Comparison of ENCODE assay signal across 20 mouse cellular contexts in the genomic region with DNA sequence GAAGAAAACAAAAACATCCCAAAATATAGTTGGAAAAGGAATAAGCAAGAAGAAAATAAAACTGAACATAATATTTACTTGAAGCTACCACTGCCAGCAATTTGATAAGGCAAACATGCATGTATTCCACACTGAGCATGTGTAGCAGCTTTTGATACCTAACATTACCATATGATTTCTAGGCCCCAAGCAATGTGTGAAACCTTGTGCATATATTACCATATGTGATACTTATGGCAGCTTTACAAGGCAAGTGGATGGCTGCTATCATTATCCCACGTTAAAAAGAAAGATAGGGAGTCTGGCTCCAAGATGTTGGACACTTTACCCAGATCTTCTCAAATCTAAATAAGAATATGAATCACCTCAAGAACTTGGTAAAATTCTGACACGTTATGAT.
"Had no signal": no experiment of that assay in that cellular context is flagged by ENCODE, and none has a peak within 500 bp of the region (broad histone marks: within the 10 kb centered on the region; RNA-seq: fewer than 3 reads in every experiment).

No protein-coding gene starts in this region.

- H3K36me3 ChIP-seq: limb, embryonic 12.5 days; limb, embryonic 15.5 days; midbrain, embryonic 13.5 days; neural tube, embryonic 12.5 days; neural tube, embryonic 15.5 days; stomach, embryonic 15.5 days had no signal

- H3K4me1 ChIP-seq: limb, embryonic 12.5 days; limb, embryonic 15.5 days; midbrain, embryonic 13.5 days; neural tube, embryonic 12.5 days; neural tube, embryonic 15.5 days; stomach, embryonic 15.5 days had no signal

- ATAC-seq: liver, postnatal 0 days; lung, postnatal 0 days; midbrain, embryonic 13.5 days had no signal

- H3K27me3 ChIP-seq: limb, embryonic 12.5 days; limb, embryonic 15.5 days; midbrain, embryonic 13.5 days; neural tube, embryonic 12.5 days; neural tube, embryonic 15.5 days; stomach, embryonic 15.5 days had no signal

- H3K9me3 ChIP-seq: limb, embryonic 12.5 days; limb, embryonic 15.5 days; midbrain, embryonic 13.5 days; neural tube, embryonic 12.5 days; neural tube, embryonic 15.5 days; stomach, embryonic 15.5 days had no signal

- H3K27ac ChIP-seq: limb, embryonic 12.5 days; limb, embryonic 15.5 days; liver, embryonic 14.5 days; macrophage; midbrain, embryonic 13.5 days; neural tube, embryonic 12.5 days; neural tube, embryonic 15.5 days; stomach, embryonic 15.5 days had no signal

- H3K4me2 ChIP-seq: limb, embryonic 12.5 days; limb, embryonic 15.5 days; liver, embryonic 11.5 days; lung, embryonic 14.5 days; midbrain, embryonic 13.5 days; neural tube, embryonic 12.5 days; neural tube, embryonic 15.5 days; stomach, embryonic 15.5 days had no signal

- H3K4me3 ChIP-seq: limb, embryonic 12.5 days; limb, embryonic 15.5 days; midbrain, embryonic 13.5 days; neural tube, embryonic 12.5 days; neural tube, embryonic 15.5 days; stomach, embryonic 15.5 days had no signal

- H3K9ac ChIP-seq: limb, embryonic 12.5 days; limb, embryonic 15.5 days; liver, embryonic 14.5 days; liver, postnatal 0 days; lung, embryonic 14.5 days; midbrain, embryonic 13.5 days; neural tube, embryonic 12.5 days; neural tube, embryonic 15.5 days; stomach, embryonic 15.5 days had no signal

- DNase-seq: kidney, postnatal 14 days; kidney, postnatal 4 days; left cerebral cortex, postnatal 4 days; liver, postnatal 0 days; lung, embryonic 14.5 days; retina, postnatal 1 day; right cerebral cortex, postnatal 25 days; spleen, adult 18-20 months; thymus, adult 18-20 months; thymus, postnatal 36 days had no signal
